Mouse (Mus musculus) forebrain, embryonic 15.5 days (tissue): Measurements from ENCODE around the gene Ttc41. TPM values are rescaled to one million over a fixed set of nuclear protein-coding genes. Genes with fewer than 3 reads are reported as not detected.

ENCODE experiments used
- ATAC-seq: fragments of 200-750 bp; cut with Nextera tagmentation; replicated peaks from 2 replicates; pipeline ENCODE4 v1.8.0; 2017; ENCODE audit warnings: mild to moderate bottlenecking, moderate TSS enrichment, moderate library complexity
- H3K27ac ChIP-seq: fragments of 300-500 bp; sonication (generic); replicated peaks from 2 replicates; pipeline ENCODE4 v1.5.1; 2015; ENCODE audit warnings: mild to moderate bottlenecking, inconsistent platforms
- H3K27me3 ChIP-seq: fragments of 300-500 bp; sonication (generic); 2 replicates; pipeline ENCODE4 v1.6.1; 2015; ENCODE audit warnings: inconsistent platforms
- H3K36me3 ChIP-seq: fragments of 300-500 bp; sonication (generic); 2 replicates; pipeline ENCODE4 v1.6.1; 2015; ENCODE audit warnings: mild to moderate bottlenecking, inconsistent platforms
- H3K4me1 ChIP-seq: fragments of 300-500 bp; sonication (generic); 2 replicates; pipeline ENCODE4 v1.6.1; 2015; ENCODE audit warnings: inconsistent platforms
- H3K4me2 ChIP-seq: fragments of 300-500 bp; sonication (generic); replicated peaks from 2 replicates; pipeline ENCODE4 v1.6.1; 2015; ENCODE audit warnings: mild to moderate bottlenecking, inconsistent platforms
- H3K4me3 ChIP-seq: fragments of 300-500 bp; sonication (generic); 2 replicates; pipeline ENCODE4 v1.5.1; 2015; ENCODE audit warnings: mild to moderate bottlenecking, inconsistent platforms
- H3K9ac ChIP-seq: fragments of 300-500 bp; sonication (generic); replicated peaks from 2 replicates; pipeline ENCODE4 v1.6.1; 2015; ENCODE audit warnings: mild to moderate bottlenecking, inconsistent platforms
- H3K9me3 ChIP-seq: fragments of 300-500 bp; sonication (generic); 2 replicates; pipeline ENCODE4 v1.6.1; 2016; ENCODE audit warnings: inconsistent platforms
- WGBS: fragments of 180-500 bp; shearing (Covaris S2); methylation state at CpG from one replicate; pipeline ENCODE4 v1.1.7; 2015; ENCODE audit warnings: mixed read lengths; 5-methylcytosine and 5-hydroxymethylcytosine counted together
- microRNA-seq: library from miRNA; unstranded; fragments of <30 nt; microRNA quantifications from one replicate; pipeline ENCODE4, GENCODE M21; 2016
- polyA plus RNA-seq: library from polyadenylated mRNA; unstranded; fragments of >200 nt; fragmentation: Nextera tagmentation; extraction: Ambion mirVana; gene quantifications from 2 replicates; pipeline ENCODE4 v1.2.1, GENCODE M21; 2015

The Ttc41 gene
- polyA plus RNA-seq, 1 experiment from 2014 or later, result 1.5 TPM

DNA sequence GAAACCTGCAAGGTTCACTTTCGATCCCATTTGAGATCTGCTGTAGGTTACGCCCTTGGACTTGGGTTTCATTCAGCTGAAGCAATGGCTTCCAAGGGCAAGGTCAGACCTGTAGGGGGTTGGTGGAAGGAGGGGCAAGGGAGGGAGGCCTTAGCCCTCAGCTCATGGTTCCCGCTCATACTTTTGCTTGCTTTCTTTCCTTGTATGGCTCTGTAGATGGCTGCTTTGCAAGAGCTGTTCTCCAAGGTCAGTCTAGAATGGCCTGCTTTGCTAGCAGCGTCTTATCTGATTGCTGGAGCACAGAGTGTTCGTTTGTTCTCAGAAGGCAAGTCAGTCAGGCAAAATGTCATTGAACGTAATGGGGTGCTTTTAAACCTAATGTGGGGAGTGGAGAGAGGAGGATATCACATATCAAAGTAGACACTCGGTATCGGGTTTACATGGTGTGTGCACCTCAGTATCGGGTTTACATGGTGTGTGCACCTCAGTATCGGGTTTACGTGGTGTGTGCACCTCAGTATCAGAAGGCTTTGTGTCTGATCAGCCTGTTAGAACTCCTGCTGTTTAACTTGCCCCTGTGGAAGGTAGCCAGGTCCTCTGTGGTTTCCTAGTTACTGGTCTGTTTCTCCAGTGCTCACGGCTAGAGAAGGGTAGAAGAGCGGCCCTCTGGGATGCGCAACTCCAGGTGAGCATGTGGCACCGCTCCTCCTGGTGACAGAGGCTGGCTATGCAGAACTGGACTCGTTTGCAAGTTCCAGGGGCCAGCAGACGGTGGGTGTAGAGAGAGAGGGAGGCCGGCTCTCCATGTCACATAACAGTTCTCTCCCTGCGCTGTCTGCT, 108.9 kb downstream of the Ttc41 start:
- Histone ChIP-seq H3K4me3 (no peak overlapping the region), H3K36me3 (no peaks in the 10 kb centered on the region), H3K4me1 (peaks cover 4% of the 10 kb centered on the region), H3K9ac (no peak overlapping the region), H3K4me2 (no peak overlapping the region), H3K9me3 (no peaks in the 10 kb centered on the region), H3K27ac (no peak overlapping the region), H3K27me3 (no peaks in the 10 kb centered on the region)
- ATAC-seq, result no peak
- WGBS, result 84% methylated on average over 19 of the region's 19 CpGs

- WGBS, result 84% methylated on average over 7 of the region's 7 CpGs
- H3K9ac ChIP-seq, result no peak overlapping the region
- no peak overlapping the region for H3K4me2 ChIP-seq
- no peaks in the 10 kb centered on the region for H3K27me3 ChIP-seq
- H3K9me3 ChIP-seq, result no peaks in the 10 kb centered on the region
- ATAC-seq, result no peak
- no peak overlapping the region for H3K27ac ChIP-seq
- H3K4me1 ChIP-seq, result peaks cover 10% of the 10 kb centered on the region
- no peak overlapping the region for H3K4me3 ChIP-seq
- no peaks in the 10 kb centered on the region for H3K36me3 ChIP-seq
Measured at GRCm38 (mm10) chr10:86815133-86815532, 109.5 kb downstream of the Ttc41 start.

DNA sequence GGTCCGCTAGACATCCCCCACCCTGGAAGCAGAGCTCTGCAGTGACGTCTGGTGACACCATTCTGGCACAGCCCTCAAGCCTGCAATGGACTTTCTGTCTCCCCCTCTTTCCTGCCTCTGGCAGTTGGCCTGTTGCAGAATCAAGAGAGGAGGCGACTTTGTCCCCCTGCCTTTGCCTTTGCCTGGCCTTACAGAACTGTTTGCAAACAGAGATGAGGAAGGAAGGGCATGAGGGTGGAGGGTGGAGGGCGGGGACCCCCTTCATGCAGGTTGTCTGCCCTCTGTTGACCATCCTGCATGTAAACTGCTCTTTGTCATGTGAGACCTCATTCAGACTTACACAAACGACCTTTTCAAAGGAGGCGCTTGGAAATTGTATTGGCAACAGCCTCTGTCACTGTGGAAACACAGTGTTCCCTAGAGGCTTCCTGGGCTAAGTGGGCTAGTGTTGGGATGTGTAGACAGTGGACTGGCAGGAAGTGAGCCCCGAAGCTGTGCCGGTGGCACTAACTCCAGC, 114.1 kb downstream of the Ttc41 start:
- Histone ChIP-seq H3K9ac (no peak overlapping the region), H3K27ac (no peak overlapping the region), H3K4me3 (no peak overlapping the region), H3K4me2 (no peak overlapping the region; the same call in 1 of the 2 replicates), H3K27me3 (no peaks in the 10 kb centered on the region), H3K36me3 (0 out of 2 replicates have a peak, but pooled peaks cover 6% of the 10 kb centered on the region), H3K9me3 (no peaks in the 10 kb centered on the region), H3K4me1 (peaks cover 12% of the 10 kb centered on the region)
- 14% methylated on average over 8 of the region's 8 CpGs for WGBS
- ATAC-seq, result peak; percentile 53

DNA sequence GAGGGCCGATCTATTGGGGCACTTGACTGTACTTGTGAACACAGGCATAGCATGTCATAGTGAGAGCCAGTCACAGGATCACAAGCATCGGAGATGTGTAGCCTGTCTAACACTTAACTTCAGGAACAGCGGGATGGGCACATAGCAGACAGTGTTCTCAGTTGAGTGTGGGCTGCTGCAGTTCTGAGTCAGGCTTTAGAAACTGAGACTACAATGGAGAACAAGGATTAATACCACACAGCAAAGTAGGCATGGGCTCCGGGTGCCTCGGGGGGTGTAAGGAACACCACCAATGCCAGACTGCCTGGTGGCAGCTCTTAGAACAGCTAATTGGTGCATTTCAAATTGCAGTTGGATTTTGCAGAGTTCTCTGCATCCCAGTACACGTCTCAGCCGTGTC, 115.4 kb downstream of the Ttc41 start:
- Histone ChIP-seq H3K4me3 (no peak overlapping the region), H3K36me3 (peaks cover 6% of the 10 kb centered on the region; the same call in 1 of the 2 replicates), H3K9me3 (no peaks in the 10 kb centered on the region), H3K9ac (no peak overlapping the region), H3K27ac (no peak overlapping the region), H3K4me1 (peaks cover 12% of the 10 kb centered on the region), H3K4me2 (no peak overlapping the region), H3K27me3 (no peaks in the 10 kb centered on the region)
- no peak for ATAC-seq
- 91% methylated on average over 7 of the region's 7 CpGs for WGBS

- Histone ChIP-seq H3K36me3 (peaks cover 6% of the 10 kb centered on the region; the same call in 1 of the 2 replicates), H3K9me3 (no peaks in the 10 kb centered on the region), H3K4me1 (peaks cover 12% of the 10 kb centered on the region), H3K27ac (no peak overlapping the region), H3K4me2 (no peak overlapping the region), H3K9ac (no peak overlapping the region), H3K4me3 (no peak overlapping the region), H3K27me3 (no peaks in the 10 kb centered on the region)
- WGBS, result 77% methylated on average over 6 of the region's 6 CpGs
- ATAC-seq, result no peak
Measured at GRCm38 (mm10) chr10:86824093-86824492, 118.5 kb downstream of the Ttc41 start.

DNA sequence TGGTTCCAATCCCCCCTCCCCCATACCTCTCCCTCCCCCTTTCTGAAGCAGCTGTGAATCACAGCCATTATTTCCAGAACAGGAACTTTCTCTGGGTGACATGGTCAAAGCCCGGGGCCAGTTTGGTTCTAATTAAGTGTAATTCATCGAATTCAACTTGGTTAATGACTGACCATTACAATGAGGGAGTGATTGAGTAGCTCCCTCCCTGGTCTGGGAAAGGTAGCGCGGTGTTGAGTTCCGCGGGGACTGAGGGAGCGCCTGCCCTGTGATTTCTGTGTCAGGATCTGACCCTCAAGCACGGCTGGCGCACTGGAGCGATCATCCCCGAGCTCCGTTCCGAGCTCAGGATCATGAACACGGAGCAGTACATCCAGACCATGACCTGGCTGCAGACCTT, 119.3 kb downstream of the Ttc41 start:
- Histone ChIP-seq H3K36me3 (peaks cover 6% of the 10 kb centered on the region; the same call in 1 of the 2 replicates), H3K9me3 (no peaks in the 10 kb centered on the region), H3K4me3 (no peak overlapping the region), H3K27ac (no peak overlapping the region), H3K4me1 (peaks cover 4% of the 10 kb centered on the region), H3K9ac (no peak overlapping the region), H3K4me2 (no peak overlapping the region), H3K27me3 (no peaks in the 10 kb centered on the region)
- WGBS, result 55% methylated on average over 14 of the region's 14 CpGs
- no peak for ATAC-seq

GRCm38 (mm10) chr10:86825871-86826522, 120.4 kb downstream of the Ttc41 start:
- H3K27me3 ChIP-seq, result no peaks in the 10 kb centered on the region
- no peak overlapping the region for H3K4me2 ChIP-seq
- no peak overlapping the region for H3K27ac ChIP-seq
- H3K9ac ChIP-seq, result no peak overlapping the region
- peaks cover 6% of the 10 kb centered on the region; the same call in 1 of the 2 replicates for H3K36me3 ChIP-seq
- WGBS, result 88% methylated on average over 10 of the region's 10 CpGs
- no peak overlapping the region for H3K4me3 ChIP-seq
- no peaks in the 10 kb centered on the region; the same call in 1 of the 2 replicates for H3K4me1 ChIP-seq
- ATAC-seq, result no peak
- no peaks in the 10 kb centered on the region for H3K9me3 ChIP-seq

Small RNA genes within 50 kb of the gene (microRNA-seq; reads per million reads assigned to microRNA genes)
- gene Gm25745, result 2.0 reads per million

Other genes starting within 250 kb of the Ttc41 start
- 17.1 and 18.1 TPM in 2 replicates for gene Syn3, start 206.9 kb upstream of the Ttc41 start, polyA plus RNA-seq
- 276 and 292 TPM in 2 replicates for gene Hsp90b1, start 302 bp upstream of the Ttc41 start, polyA plus RNA-seq
- not detected in 2 replicates for gene Gm49358, start 58.2 kb downstream of the Ttc41 start, polyA plus RNA-seq
- gene Nt5dc3, start 73.2 kb downstream of the Ttc41 start, polyA plus RNA-seq, result 6.6 and 6.7 TPM in 2 replicates